Mouse (Mus musculus) midbrain, embryonic 10.5 days (tissue): ENCODE data around the gene Lrrc73. TPM values are rescaled to one million over a fixed set of nuclear protein-coding genes. Genes with fewer than 3 reads are reported as not detected.

Experiments used
- DNase-seq: peaks from one replicate; pipeline ENCODE4 v3.0.0-alpha.2; 2017; ENCODE audit warnings: low spot score
- H3K27ac ChIP-seq: fragments of 300-500 bp; sonication (generic); replicated peaks from 2 replicates; pipeline ENCODE4 v1.5.1; 2016; ENCODE audit warnings: mild to moderate bottlenecking
- H3K27me3 ChIP-seq: fragments of 300-500 bp; sonication (generic); 2 replicates; pipeline ENCODE4 v1.6.1; 2016; ENCODE audit warnings: low read depth, mild to moderate bottlenecking; ENCODE audit not compliant: poor library complexity, severe bottlenecking
- H3K36me3 ChIP-seq: fragments of 300-500 bp; sonication (generic); 2 replicates; pipeline ENCODE4 v1.6.1; 2016; ENCODE audit warnings: mild to moderate bottlenecking, moderate library complexity
- H3K4me1 ChIP-seq: fragments of 300-500 bp; sonication (generic); 2 replicates; pipeline ENCODE4 v1.6.1; 2016
- H3K4me3 ChIP-seq: fragments of 300-500 bp; sonication (generic); 2 replicates; pipeline ENCODE4 v1.5.1; 2016; ENCODE audit warnings: mild to moderate bottlenecking, moderate library complexity
- H3K9me3 ChIP-seq: fragments of 300-500 bp; sonication (generic); replicated peaks from 2 replicates; pipeline ENCODE4 v1.6.1; 2016; ENCODE audit warnings: mild to moderate bottlenecking
- WGBS: fragments of 180-500 bp; shearing (Covaris S2); methylation state at CpG from one replicate; pipeline ENCODE4 v1.1.7; 2016; 5-methylcytosine and 5-hydroxymethylcytosine counted together
- polyA plus RNA-seq: library from polyadenylated mRNA; unstranded; fragments of >200 nt; fragmentation: Nextera tagmentation; extraction: Ambion mirVana; gene quantifications from 2 replicates; pipeline ENCODE4 v1.2.1, GENCODE M21; 2016

Gene Lrrc73
- polyA plus RNA-seq, 1 experiment from 2014 or later, result 1.6 TPM

DNA sequence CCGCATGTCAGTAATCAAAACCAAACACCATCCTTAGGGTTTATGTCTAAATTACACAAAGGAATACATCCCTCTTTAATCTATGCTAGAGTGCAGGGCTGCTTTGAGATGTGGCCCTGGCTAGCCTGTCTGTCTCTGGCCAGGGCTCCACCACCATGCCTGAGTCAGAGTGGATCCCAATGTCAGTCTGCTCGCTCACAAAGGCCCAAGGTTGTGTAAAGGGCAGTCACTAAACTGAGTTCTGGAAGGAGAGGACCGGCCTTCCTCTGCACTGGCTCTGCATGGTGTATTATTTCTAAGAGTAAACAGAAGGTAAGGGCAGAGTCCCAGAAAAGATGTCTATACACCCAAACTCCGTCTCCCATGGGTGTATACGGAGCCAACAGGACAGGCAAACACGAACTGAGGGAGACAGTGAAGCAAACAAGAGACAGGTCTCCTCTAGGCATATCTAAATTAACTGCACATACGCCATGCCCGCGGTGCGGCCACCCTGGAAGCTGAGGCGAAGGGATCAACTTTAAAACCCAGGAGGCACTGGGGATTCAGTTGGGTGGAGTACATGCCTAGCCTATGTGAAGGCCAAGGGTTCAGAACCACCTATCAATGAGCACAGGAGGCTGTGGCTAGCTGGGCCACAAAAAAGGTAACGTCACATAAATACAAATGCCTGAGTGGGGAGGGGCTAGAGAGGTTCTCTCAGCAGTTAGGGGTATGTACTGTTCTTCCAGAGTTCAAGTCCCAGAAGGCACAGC is 24.9 kb downstream of the Lrrc73 start:
- Histone ChIP-seq H3K36me3 (peaks cover 76% of the 10 kb centered on the region), H3K27ac (no peak overlapping the region), H3K9me3 (no peaks in the 10 kb centered on the region), H3K4me3 (no peak overlapping the region), H3K27me3 (no peaks in the 10 kb centered on the region), H3K4me1 (peaks cover 22% of the 10 kb centered on the region)
- WGBS, result 86% methylated on average over 12 of the region's 12 CpGs
- no peak for DNase-seq

DNA sequence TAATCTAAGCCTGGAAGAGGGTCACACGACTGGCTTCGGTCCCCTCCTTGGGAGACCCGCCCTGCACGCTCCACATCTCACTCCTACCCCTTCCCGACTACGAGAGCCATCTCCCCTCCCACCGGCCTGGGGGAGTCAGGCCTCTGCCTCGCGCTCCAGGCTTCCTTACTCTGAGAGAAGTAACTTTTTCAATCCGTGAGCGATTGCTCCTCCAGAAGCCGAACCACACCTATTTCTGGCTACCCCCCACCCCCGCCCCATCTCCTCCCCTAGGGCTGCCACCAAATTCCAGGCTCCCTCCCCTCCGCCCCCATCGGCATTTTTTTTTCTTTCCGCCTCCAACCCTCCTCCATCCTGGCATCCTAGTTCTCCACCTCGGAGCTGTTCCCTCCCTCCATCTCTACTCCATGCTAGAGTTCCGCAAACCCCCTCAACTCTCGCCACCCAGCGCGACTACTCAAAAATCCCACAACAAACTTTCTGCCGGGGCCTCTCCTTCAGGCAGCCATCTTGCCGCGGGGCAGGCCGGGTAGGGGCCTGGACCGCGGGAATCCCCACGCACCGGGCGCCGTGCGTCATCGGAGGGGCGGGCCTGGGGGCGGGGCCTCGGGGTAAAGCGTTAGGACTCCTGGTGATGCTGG is 29.3 kb downstream of the Lrrc73 start, which contains the start of gene Tjap1:
TSS of gene Tjap1 (minus strand) at position 544 of the 641 bp plus-strand sequence.
- H3K27ac ChIP-seq, result peak within 1 kb of the TSS; percentile 92
- H3K9me3 ChIP-seq, result no peaks in the 10 kb centered on the region
- under 1% methylated on average over 37 of the region's 37 CpGs for WGBS
- peaks cover 35% of the 10 kb centered on the region for H3K36me3 ChIP-seq
- peak within 1 kb of the TSS; percentile 76 for H3K4me3 ChIP-seq
- peaks cover 31% of the 10 kb centered on the region for H3K4me1 ChIP-seq
- H3K27me3 ChIP-seq, result no peaks in the 10 kb centered on the region
- peak; percentile 92 for DNase-seq

DNA sequence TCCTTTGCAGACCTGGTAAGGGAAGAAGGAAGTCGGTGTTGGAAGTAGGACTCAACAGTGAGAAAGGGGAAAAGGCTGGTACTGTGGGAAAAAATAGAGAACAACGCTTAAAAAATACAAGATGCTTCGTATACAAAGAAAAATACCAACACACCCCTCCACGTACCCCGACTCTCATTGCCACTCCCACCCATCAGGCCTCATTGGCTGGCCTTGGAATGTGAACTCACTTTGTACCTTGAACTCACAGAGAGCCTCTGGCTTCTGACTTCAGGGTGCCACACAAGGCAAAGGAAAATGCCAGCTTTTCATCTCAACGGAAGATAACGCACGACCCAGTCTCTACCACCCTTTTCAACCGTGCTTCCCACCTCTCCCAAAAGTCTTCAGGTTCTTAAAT is 29.8 kb downstream of the Lrrc73 start:
- WGBS, result 21% methylated on average over 9 of the region's 9 CpGs
- Histone ChIP-seq H3K27ac (peak overlapping the region; percentile 92), H3K36me3 (peaks cover 30% of the 10 kb centered on the region), H3K4me1 (peaks cover 35% of the 10 kb centered on the region), H3K4me3 (peak overlapping the region; percentile 76), H3K27me3 (no peaks in the 10 kb centered on the region), H3K9me3 (no peaks in the 10 kb centered on the region)
- no peak for DNase-seq

DNA sequence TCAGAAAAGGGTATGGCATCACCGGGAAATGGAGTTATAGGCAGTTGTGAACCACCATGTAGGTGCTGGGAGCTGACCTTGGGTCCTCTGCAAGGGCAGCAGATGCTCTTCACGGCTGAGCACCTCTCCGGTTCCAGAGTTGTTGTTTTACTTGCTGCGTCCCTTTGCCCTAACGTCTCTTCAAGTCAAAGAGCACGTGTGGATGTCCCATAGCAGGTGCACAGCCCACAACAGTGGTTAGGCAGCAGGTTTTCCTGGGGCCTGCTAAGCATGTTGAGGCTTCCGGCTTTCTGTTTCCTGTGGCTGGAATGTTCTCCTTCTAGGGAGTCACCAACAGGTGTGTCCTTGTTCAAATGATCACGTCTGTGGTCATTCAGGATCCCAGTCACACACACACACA is 30.6 kb downstream of the Lrrc73 start:
- Histone ChIP-seq H3K4me3 (no peak overlapping the region), H3K4me1 (peaks cover 35% of the 10 kb centered on the region), H3K36me3 (peaks cover 22% of the 10 kb centered on the region), H3K27ac (no peak overlapping the region), H3K9me3 (no peaks in the 10 kb centered on the region), H3K27me3 (no peaks in the 10 kb centered on the region)
- no peak for DNase-seq
- WGBS, result 90% methylated on average over 8 of the region's 8 CpGs

DNA sequence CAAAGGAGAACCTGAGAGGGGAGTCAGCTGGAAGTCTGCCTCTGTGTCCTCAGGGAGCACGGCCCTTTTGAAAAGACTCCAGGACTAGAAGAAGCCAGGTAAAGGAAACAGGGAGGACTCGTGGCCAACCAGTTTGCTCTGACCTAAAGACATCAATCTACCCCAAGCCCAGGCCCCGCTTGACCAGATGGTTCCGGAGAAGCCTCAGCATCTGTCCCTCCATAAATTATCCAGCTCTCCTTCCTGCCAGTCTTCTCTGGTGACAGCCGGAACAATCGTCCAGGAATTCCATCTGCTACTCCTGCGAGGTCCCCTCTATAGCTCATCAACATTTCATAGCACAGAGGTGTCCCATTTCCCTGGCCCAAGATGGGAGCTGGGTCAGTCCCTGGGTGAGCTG is 31.3 kb downstream of the Lrrc73 start:
- Histone ChIP-seq H3K27ac (no peak overlapping the region), H3K27me3 (no peaks in the 10 kb centered on the region), H3K36me3 (peaks cover 15% of the 10 kb centered on the region), H3K4me1 (peaks cover 35% of the 10 kb centered on the region), H3K4me3 (no peak overlapping the region), H3K9me3 (no peaks in the 10 kb centered on the region)
- WGBS, result 70% methylated on average over 7 of the region's 7 CpGs
- no peak for DNase-seq

DNA sequence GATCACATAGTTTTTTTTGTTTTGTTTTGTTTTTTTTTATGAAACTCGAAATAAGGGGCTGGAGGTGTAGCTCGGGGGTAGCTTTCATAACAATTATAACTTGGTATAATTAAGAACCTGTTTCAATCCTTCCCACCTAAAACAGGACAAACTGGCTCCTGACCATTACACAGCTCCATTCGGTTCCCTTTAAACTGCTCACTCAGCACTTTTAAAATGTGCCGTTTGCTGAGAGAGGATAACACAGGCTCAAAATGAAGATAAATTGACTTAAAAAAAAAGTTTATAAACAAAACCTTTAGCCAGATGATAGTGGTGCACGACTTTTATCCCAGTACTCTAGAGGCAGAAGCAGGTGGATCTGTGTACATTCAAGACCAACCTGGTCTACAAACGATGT is 32.1 kb downstream of the Lrrc73 start:
- 81% methylated on average over 6 of the region's 6 CpGs for WGBS

DNA sequence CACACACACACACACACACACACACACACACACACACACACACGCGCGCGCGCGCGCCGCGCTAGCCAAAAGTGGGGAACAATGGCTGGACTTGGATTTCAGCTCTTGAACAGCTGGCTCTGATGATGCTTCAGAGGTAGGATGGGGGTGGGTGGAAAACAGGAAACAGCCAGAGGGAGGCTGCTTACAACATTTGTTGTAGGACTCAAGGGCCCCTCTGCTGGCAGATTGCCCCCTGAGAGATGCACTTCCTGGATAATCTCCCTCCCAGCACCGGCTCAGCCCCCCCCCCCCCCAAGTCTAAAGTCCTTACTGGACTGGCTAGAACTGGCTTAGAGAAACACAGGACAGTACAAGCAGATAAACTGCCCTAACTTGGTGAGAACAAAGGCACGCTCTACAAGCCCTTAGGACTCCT is 34.4 kb downstream of the Lrrc73 start:
- Histone ChIP-seq H3K36me3 (no peaks in the 10 kb centered on the region), H3K9me3 (no peaks in the 10 kb centered on the region), H3K27ac (0 out of 2 replicates have a peak overlapping the region, but pooled peaks have one; percentile 28), H3K4me1 (peaks cover 16% of the 10 kb centered on the region), H3K27me3 (no peaks in the 10 kb centered on the region), H3K4me3 (no peak overlapping the region)
- WGBS, result 70% methylated on average over 11 of the region's 11 CpGs
- DNase-seq, result no peak

More for the DNA sequence above, 32.1 kb downstream of the Lrrc73 start:
- DNase-seq, result no peak
- H3K9me3 ChIP-seq, result no peaks in the 10 kb centered on the region
- H3K36me3 ChIP-seq, result peaks cover 7% of the 10 kb centered on the region
- H3K4me3 ChIP-seq, result no peak overlapping the region
- no peak overlapping the region for H3K27ac ChIP-seq
- no peaks in the 10 kb centered on the region for H3K27me3 ChIP-seq
- peaks cover 35% of the 10 kb centered on the region for H3K4me1 ChIP-seq

DNA sequence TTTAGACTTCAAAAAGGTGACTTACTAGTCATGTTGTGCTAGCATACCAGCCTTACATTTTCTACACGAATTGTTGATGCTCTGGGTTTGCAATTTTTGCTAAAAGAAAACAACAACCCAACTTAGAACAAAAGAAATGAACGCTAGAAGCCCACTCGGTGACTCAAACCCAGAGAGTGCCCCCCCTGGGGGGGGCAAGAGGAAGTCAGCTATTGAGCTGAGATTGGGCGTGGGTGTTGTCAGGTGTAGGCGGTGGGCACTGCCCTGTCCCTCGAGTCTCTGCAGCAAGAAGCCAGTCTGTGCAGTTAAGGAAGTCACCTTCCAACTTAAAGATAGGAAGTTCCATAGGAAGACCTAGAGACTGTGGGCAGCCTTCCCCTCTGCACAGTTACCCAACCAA is 43.3 kb downstream of the Lrrc73 start:
- no peak overlapping the region for H3K4me3 ChIP-seq
- H3K27ac ChIP-seq, result no peak overlapping the region
- no peak for DNase-seq
- H3K4me1 ChIP-seq, result peaks cover 25% of the 10 kb centered on the region
- H3K9me3 ChIP-seq, result no peaks in the 10 kb centered on the region
- 52% methylated on average over 6 of the region's 6 CpGs for WGBS
- H3K27me3 ChIP-seq, result peaks cover 81% of the 10 kb centered on the region
- H3K36me3 ChIP-seq, result no peaks in the 10 kb centered on the region

DNA sequence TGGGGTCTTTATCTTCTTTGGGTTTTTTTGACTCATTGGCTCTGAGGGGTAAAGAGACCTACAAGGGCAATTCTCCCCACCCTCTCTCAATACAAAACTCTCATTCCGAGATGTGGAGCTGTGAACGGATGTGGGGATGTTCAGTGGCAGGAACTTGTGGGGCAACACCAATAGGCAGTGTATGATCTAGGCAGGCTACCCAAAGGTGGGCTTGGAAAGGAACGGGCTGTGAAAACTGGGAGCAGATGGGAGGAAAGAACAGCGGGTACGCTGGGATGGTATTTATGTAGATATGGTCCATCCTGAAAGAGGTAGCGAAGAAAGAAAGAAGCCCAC is 43.7 kb downstream of the Lrrc73 start:
- Histone ChIP-seq H3K4me3 (peak overlapping the region; percentile 71), H3K27me3 (peaks cover 81% of the 10 kb centered on the region)

DNA sequence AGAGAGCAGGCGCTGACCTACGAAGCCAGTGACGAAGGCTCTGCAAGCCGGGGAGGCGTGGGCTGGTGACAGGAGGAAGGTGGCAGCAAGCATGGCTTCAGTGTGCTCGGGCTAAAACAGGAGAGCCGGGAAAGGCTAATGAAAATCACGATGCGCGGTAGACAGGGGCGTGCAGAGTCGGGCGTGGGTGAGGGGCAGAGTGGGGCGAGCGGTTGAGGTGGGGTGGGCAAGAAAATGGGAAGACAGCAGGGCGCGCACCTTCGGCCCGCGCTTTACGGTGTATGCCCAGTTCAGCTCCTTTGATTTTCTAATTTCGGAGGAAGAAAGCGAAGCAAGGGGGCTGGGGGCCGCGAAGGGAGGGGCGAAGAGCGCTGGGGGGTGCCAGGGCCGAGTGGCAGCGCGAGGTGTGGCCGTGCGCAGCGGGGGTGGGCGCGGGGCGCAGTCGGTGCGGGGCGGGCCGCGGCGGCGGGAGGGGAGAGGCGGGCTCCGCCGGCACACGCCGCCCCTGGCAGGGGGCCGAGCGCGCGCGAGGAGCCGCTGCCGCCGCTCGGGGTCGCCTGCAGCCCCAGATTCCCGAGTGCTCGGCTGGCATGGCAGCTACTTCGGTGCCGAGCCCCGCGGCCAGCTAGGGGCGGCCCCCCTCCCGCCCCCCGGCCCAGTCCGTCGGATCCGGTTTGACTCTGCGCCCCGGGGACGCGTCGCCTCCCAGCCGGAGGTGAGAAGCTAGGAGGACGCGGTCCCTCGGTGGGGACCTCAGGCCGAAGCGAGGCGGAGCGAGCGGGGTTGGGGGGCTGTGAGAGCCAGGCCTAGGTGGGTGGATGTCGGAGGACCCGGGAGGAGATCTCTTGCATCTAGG is 44.3 kb downstream of the Lrrc73 start, which contains the start of gene Dlk2:
TSS of gene Dlk2 (plus strand) at position 58 of the 856 bp plus-strand sequence.
- H3K4me3 ChIP-seq, result peak within 1 kb of the TSS; percentile 71
- DNase-seq, result peak; percentile 41
- no peaks in the 10 kb centered on the region for H3K9me3 ChIP-seq
- WGBS, result under 1% methylated on average over 73 of the region's 86 CpGs
- H3K4me1 ChIP-seq, result peaks cover 25% of the 10 kb centered on the region
- no peaks in the 10 kb centered on the region for H3K36me3 ChIP-seq
- H3K27ac ChIP-seq, result peak within 1 kb of the TSS; percentile 63
- H3K27me3 ChIP-seq, result peaks cover 81% of the 10 kb centered on the region

More for the DNA sequence above, 43.7 kb downstream of the Lrrc73 start:
- H3K9me3 ChIP-seq, result no peaks in the 10 kb centered on the region
- no peaks in the 10 kb centered on the region for H3K36me3 ChIP-seq
- WGBS, result 19% methylated on average over 6 of the region's 6 CpGs
- peaks cover 25% of the 10 kb centered on the region for H3K4me1 ChIP-seq
- no peak for DNase-seq
- no peak overlapping the region for H3K27ac ChIP-seq

DNA sequence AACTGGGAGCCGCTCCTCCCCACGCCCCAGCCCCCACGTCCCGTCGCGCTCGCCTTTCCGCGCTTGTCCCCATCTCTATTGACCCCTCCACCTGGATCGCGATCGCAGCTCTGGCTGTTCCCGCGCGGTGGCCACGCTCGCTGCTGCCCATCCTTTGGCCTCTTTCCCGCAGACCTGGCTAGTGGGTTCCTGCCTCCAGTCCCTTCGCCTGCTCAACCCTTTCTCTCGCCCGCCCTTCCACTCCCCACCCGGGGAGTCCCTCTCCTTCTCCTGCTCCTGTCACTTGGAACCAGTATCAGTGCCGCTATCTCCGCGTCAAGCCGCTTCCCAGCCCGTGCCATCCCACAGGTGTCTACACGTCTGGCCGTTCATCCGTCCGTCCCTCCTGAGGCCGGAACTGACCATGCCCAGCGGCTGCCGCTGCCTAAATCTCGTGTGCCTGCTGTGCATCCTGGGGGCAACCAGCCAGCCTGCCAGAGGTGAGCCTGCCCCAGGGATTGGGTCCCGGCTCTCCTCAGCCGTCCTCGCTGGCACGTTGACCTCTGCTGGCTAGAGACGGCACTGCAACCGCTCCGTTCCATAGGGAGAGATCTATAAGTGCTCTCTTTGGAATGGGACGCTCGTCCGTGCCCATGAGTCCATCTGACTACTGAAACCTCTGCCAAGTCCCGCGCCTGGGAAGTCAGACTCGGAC is 45.0 kb downstream of the Lrrc73 start:
- Histone ChIP-seq H3K4me1 (peaks cover 25% of the 10 kb centered on the region), H3K4me3 (peak overlapping the region; percentile 71), H3K9me3 (no peaks in the 10 kb centered on the region), H3K27ac (peak overlapping the region; percentile 63; the same call in 1 of the 2 replicates), H3K27me3 (peaks cover 75% of the 10 kb centered on the region), H3K36me3 (no peaks in the 10 kb centered on the region)
- WGBS, result under 1% methylated on average over 48 of the region's 48 CpGs
- DNase-seq, result peak; percentile 91

DNA sequence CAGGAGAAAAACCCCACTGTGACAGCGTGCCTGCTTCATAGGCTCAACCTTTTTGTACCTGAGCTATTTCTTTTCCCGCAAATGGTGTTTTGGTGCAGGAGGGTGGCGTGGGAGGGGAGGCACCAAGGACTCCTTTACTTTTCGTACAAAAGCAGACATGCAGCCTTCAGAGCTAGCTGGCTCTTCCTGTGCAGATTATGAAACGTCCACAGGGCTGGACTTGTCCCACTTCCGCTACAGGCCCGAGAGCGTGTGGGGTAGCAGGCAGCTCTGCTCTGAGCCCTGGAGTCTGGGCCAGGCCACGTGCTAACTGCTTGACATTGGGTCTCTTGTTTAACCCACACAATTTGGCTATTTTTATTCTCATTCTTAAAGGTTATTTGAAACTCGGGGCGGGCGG is 48.6 kb downstream of the Lrrc73 start:
- Histone ChIP-seq H3K9me3 (no peaks in the 10 kb centered on the region), H3K27ac (no peak overlapping the region), H3K27me3 (peaks cover 40% of the 10 kb centered on the region), H3K4me3 (no peak overlapping the region), H3K4me1 (peaks cover 25% of the 10 kb centered on the region), H3K36me3 (peaks cover 22% of the 10 kb centered on the region)
- WGBS, result 86% methylated on average over 12 of the region's 12 CpGs
- DNase-seq, result no peak
